8 mouse cellular contexts compared by ENCODE assay signal in the genomic region with DNA sequence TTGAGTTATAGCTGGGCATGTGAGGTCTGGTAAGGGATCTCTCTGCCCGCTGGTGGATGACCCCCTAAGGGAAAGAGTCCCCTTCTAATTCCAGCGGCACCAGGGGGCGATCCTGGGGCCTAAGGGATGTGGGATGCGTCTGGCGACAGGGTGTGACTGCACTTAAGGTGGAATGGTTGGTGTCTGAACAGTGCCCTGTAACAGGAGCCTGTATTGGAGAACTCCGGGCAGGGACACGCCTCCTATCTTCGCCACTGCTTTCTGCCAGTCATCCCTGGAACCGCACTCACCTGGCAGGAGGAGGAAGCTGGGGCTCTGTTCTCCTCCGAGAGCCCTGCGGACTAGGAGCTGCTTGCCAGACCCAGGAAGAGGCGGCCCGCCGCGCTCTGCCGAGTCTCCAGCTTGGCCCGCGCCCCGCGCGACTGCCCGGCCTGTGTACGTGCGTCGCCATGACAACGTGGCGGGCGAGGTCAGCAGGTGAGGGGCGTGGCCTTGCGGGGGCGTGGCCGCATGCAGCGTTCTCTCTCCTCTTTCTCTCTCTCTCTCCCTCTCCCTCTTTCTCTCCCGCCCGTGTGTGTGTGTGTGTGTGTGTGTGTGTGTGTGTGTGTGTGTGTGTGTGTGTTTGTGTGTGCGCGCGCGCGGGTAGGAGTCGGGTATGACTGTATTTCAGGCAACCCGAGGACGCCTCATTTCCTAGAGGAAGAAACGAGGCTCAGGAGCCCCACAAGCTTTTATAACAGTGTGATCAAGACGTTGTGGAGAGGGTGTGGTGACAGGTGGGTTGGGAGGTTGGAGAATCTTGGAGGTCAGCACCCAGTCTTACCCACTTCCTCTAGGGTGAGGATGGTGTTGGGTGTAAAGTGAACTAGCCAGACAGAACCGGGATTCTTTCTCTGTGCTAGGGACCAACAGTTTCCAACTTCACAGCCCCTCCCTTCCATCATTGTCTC. TPM values are rescaled to one million over a fixed set of nuclear protein-coding genes. Genes with fewer than 3 reads are reported as not detected.
DNase-seq lines count a peak whose midpoint lies in the region; ATAC-seq and TF ChIP-seq lines count a peak whose summit lies in the region.

A gene (minus strand): TSS at position 424 of the 950 bp plus-strand sequence.

- H3K4me2 ChIP-seq in lung, embryonic 16.5 days (ENCODE audit: low read depth, low read length) = peak within 1 kb of the TSS; percentile 66

- WGBS in cerebellum, adult 2 months = 5% methylated on average over 44 of the region's 46 CpGs
- 2% methylated on average over 44 of the region's 46 CpGs for WGBS in lung, embryonic 16.5 days

- no peaks in the 10 kb centered on the region for H3K27me3 ChIP-seq in cerebellum, adult 2 months (ENCODE audit: control insufficient read depth, insufficient read depth, low read length)
- peaks cover 8% of the 10 kb centered on the region; the same call in 1 of the 2 replicates for H3K27me3 ChIP-seq in lung, embryonic 16.5 days (ENCODE audit: control insufficient read depth, insufficient read depth, low read depth, low read length)

- H3K9me3 ChIP-seq in lung, embryonic 16.5 days (ENCODE audit: control insufficient read depth, low read length) = no peaks in the 10 kb centered on the region

- peak within 1 kb of the TSS; percentile 16; the same call in 1 of the 2 replicates for H3K9ac ChIP-seq in lung, embryonic 16.5 days (ENCODE audit: low read length)

- H3K4me1 ChIP-seq in cerebellum, adult 2 months (ENCODE audit: control insufficient read depth, insufficient read depth, low read length) = peaks cover 4% of the 10 kb centered on the region
- peaks cover 5% of the 10 kb centered on the region; the same call in 1 of the 2 replicates for H3K4me1 ChIP-seq in lung, embryonic 16.5 days (replicated peaks; ENCODE audit: control insufficient read depth, insufficient read depth, low read length)

- TF ChIP-seq POLR2A in cerebellum, adult 2 months (IDR thresholded peaks at IDR 0.05; ENCODE audit: borderline replicate concordance, insufficient read depth, low read length) = no peak

- TF ChIP-seq CTCF in cerebellum, adult 2 months (IDR thresholded peaks at IDR 0.05; ENCODE audit: borderline replicate concordance, insufficient read depth, low read depth, low read length) = no peak

- no peak within 1 kb of the TSS for H3K27ac ChIP-seq in cerebellum, adult 2 months (ENCODE audit: insufficient read depth, low read length)
- no peak within 1 kb of the TSS for H3K27ac ChIP-seq in lung, embryonic 16.5 days (ENCODE audit: low read length)

- DNase-seq in ES-CJ7 (ENCODE audit: low read depth, low spot score) = peak; percentile 87
- peak; percentile 82 to 84 for DNase-seq in cerebellum, adult 2 months
- peak; percentile 83 for DNase-seq in forelimb bud, embryonic 11.5 days (ENCODE audit: low read depth, low spot score)
- peak; percentile 53 to 56 for DNase-seq in heart, postnatal 36 days
- DNase-seq in layer of hippocampus, adult 18-20 months (ENCODE audit: low spot score in 2 of 2) = peak in 1 of 2 experiments; percentile 38
- DNase-seq in ovary, adult 18-20 months (ENCODE audit: low spot score) = peak; percentile 81
- peak; percentile 38 to 40 for DNase-seq in thymus, adult 18-20 months

- peak; percentile 91 for ATAC-seq in lung, embryonic 16.5 days (ENCODE audit: low read depth)

- H3K4me3 ChIP-seq in cerebellum, adult 2 months (replicated peaks; ENCODE audit: insufficient read depth, low read depth, low read length) = peak within 1 kb of the TSS; percentile 35
- H3K4me3 ChIP-seq in lung, embryonic 16.5 days (ENCODE audit: low read length) = peak within 1 kb of the TSS; percentile 42

- no peaks in the 10 kb centered on the region for H3K36me3 ChIP-seq in lung, embryonic 16.5 days (ENCODE audit: control insufficient read depth, insufficient read depth, low read length)

- intact Hi-C loops in heart, postnatal 36 days (cut with DNase I) = loop anchor here (2.0 to 10.0 kb wide), 2 partner anchors 70 to 1010 kb away; a partner anchor contains a TSS

RNA-seq across cellular contexts. Expression of the gene that starts here (rescaled TPM):
- 2.1 and 3.4 TPM in 2 replicates for polyA plus RNA-seq in cerebellum, adult 2 months (2012; rRNA removed)
- not detected for total RNA-seq in heart, postnatal 36 days (2021)
- 10 to 100 TPM; 12.8 to 13.1 TPM for total RNA-seq in layer of hippocampus, adult 18-20 months (2021)
- polyA plus RNA-seq in lung, embryonic 16.5 days (2015; fragmentation: Nextera tagmentation; extraction: Ambion mirVana) = 3.2 and 3.3 TPM in 2 replicates

Comparison
In these comparisons a context has a peak if more than half of its experiments do, and no peak if none do; other contexts are left out.
1. RNA of the gene that starts here (total RNA-seq): 12.8 to 13.1 TPM in layer of hippocampus, adult 18-20 months; not detected in heart, postnatal 36 days; every median in the first group is over 10 times any median in the second.
2. Peak in DNase-seq in heart, postnatal 36 days; RNA of the gene not detected or under 1 TPM.